Mouse (Mus musculus) heart, adult 11 months (tissue): Measurements from ENCODE around the gene Itgal.
"Not testable (repeated sequence)": the region's sequence is repeated elsewhere in the genome, so short reads cannot be mapped to it uniquely, and the experiment has no call there.

Experiments used
- DNase-seq: peaks from one replicate; pipeline ENCODE4 v3.0.0; 2022

Itgal gene

GRCm38 (mm10) chr7:127296098-127296497 is at the start of gene Itgal:
Gene Itgal, plus strand, starts transcription at chr7:127296260.
- DNase-seq = peak; percentile 89

- not testable (repeated sequence) for DNase-seq
These were observed 45.5 kb upstream of the Itgal start for GRCm38 (mm10) chr7:127250511-127250910.

GRCm38 (mm10) chr7:127252414-127252813 is 43.6 kb upstream of the Itgal start:
- DNase-seq = no peak

GRCm38 (mm10) chr7:127253341-127253740 is 42.7 kb upstream of the Itgal start:
- peak; percentile 93 for DNase-seq

GRCm38 (mm10) chr7:127253821-127254769 is 42.0 kb upstream of the Itgal start:
- DNase-seq = peak; percentile 99

GRCm38 (mm10) chr7:127255008-127255407 is 41.1 kb upstream of the Itgal start:
- no peak for DNase-seq

- DNase-seq = no peak
These were observed 40.1 kb upstream of the Itgal start for GRCm38 (mm10) chr7:127255965-127256364.

GRCm38 (mm10) chr7:127256518-127256917 is 39.5 kb upstream of the Itgal start:
- DNase-seq = peak; percentile 93

- DNase-seq = peak; percentile 84
These were observed 36.7 kb upstream of the Itgal start for GRCm38 (mm10) chr7:127259186-127259905.

- peak; percentile 100 for DNase-seq
These were observed 35.5 kb upstream of the Itgal start, which contains the start of gene Dctpp1 for GRCm38 (mm10) chr7:127260309-127261111. Gene Dctpp1, minus strand, starts transcription at chr7:127260709.

GRCm38 (mm10) chr7:127262218-127262961 is 33.7 kb upstream of the Itgal start:
- DNase-seq = no peak

- DNase-seq = no peak
These were observed 32.5 kb upstream of the Itgal start for GRCm38 (mm10) chr7:127263526-127263925.

- no peak for DNase-seq
These were observed 25.8 kb upstream of the Itgal start for GRCm38 (mm10) chr7:127270256-127270655.

- no peak for DNase-seq
These were observed 25.4 kb upstream of the Itgal start for GRCm38 (mm10) chr7:127270666-127271065.

GRCm38 (mm10) chr7:127271093-127271492 is 25.0 kb upstream of the Itgal start:
- DNase-seq = no peak

- DNase-seq = peak; percentile 83
These were observed 23.5 kb upstream of the Itgal start for GRCm38 (mm10) chr7:127272566-127272965.

- no peak for DNase-seq
These were observed 22.7 kb upstream of the Itgal start for GRCm38 (mm10) chr7:127273118-127273923.

GRCm38 (mm10) chr7:127273925-127274789 is 21.9 kb upstream of the Itgal start, which contains the start of gene Sephs2:
Gene Sephs2, minus strand, starts transcription at chr7:127274055.
- peak; percentile 100 for DNase-seq

GRCm38 (mm10) chr7:127276519-127276961 is 19.5 kb upstream of the Itgal start:
- no peak for DNase-seq

- no peak for DNase-seq
These were observed 17.7 kb upstream of the Itgal start for GRCm38 (mm10) chr7:127278311-127278710.
